Mouse (Mus musculus) forebrain, embryonic 12.5 days (tissue): ENCODE measurements around the gene Aen. TPM values are rescaled to one million over a fixed set of nuclear protein-coding genes. Genes with fewer than 3 reads are reported as not detected.
A peak's percentile ranks its signal among the peaks of the same experiment; 100 is the strongest.

Experiments
- ATAC-seq: fragments of 200-750 bp; cut with Nextera tagmentation; 2 replicates; pipeline ENCODE4 v1.8.0; 2017; ENCODE audit warnings: moderate TSS enrichment; ENCODE audit not compliant: low FRiP score
- H3K27ac ChIP-seq: fragments of 300-500 bp; sonication (generic); 2 replicates; pipeline ENCODE4 v1.5.1; 2016; ENCODE audit warnings: mild to moderate bottlenecking
- H3K27me3 ChIP-seq: fragments of 300-500 bp; sonication (generic); 2 replicates; pipeline ENCODE4 v1.6.1; 2016; ENCODE audit warnings: mild to moderate bottlenecking
- H3K36me3 ChIP-seq: fragments of 300-500 bp; sonication (generic); replicated peaks from 2 replicates; pipeline ENCODE4 v1.6.1; 2016; ENCODE audit warnings: mild to moderate bottlenecking
- H3K4me1 ChIP-seq: fragments of 300-500 bp; sonication (generic); 2 replicates; pipeline ENCODE4 v1.6.1; 2016
- H3K4me2 ChIP-seq: fragments of 300-500 bp; sonication (generic); 2 replicates; pipeline ENCODE4 v1.6.1; 2016; ENCODE audit warnings: mild to moderate bottlenecking, moderate library complexity
- H3K4me3 ChIP-seq: fragments of 300-500 bp; sonication (generic); replicated peaks from 2 replicates; pipeline ENCODE4 v1.5.1; 2016; ENCODE audit warnings: mild to moderate bottlenecking
- H3K9ac ChIP-seq: fragments of 300-500 bp; sonication (generic); 2 replicates; pipeline ENCODE4 v1.6.1; 2016; ENCODE audit warnings: mild to moderate bottlenecking
- H3K9me3 ChIP-seq: fragments of 300-500 bp; sonication (generic); 2 replicates; pipeline ENCODE4 v1.6.1; 2016
- WGBS: fragments of 180-500 bp; shearing (Covaris S2); methylation state at CpG from one replicate; pipeline ENCODE4 v1.1.7; 2016; 5-methylcytosine and 5-hydroxymethylcytosine counted together
- polyA plus RNA-seq: library from polyadenylated mRNA; unstranded; fragments of >200 nt; fragmentation: Nextera tagmentation; extraction: Ambion mirVana; gene quantifications from 2 replicates; pipeline ENCODE4 v1.2.1, GENCODE M21; 2016

Gene Aen
- polyA plus RNA-seq, 1 experiment from 2014 or later: 55.2 TPM

DNA sequence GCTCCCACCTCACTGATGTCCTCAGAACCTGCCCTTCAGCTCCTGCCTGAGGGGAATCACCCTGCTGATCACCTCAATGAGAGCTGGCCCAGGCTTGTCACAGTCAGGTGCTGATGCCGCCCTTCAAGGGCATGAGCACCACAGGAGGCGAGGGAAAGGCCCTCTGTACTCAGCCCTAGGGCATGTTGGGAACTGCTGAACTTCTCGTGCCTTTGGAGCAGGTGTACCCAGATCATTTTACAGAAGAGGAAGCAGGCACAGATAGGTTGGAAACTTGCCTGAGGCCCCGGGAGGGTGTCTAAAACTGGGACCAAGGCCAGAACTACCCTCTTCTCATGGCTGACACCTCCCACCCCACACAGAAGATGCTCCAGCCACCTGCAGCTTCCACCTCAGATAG lies 23.0 kb downstream of the Aen start:
- no peaks in the 10 kb centered on the region for H3K9me3 ChIP-seq
- WGBS: 68% methylated on average over 4 of the region's 4 CpGs
- H3K4me3 ChIP-seq: no peak overlapping the region

DNA sequence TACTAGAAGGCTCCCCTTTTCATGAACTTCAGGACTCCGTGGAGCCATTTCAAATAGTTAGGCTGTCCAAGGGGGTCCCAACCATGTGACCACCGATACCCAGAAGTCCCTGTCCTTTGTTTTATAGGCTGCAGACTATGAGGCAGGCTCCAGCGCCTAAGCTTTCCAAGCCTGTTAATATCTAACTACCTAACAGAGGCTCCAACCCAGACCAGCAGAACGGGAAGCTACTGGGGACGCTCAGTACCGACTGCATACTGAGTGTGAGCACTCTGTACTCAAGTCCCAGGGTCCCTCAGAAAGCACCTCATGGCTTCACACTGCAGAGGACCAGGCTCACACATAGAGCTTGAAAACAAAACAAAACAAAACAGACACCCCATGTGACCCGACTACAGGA lies 26.9 kb downstream of the Aen start:
- no peak for ATAC-seq
- WGBS: 82% methylated on average over 7 of the region's 7 CpGs

More for the DNA sequence above, 23.0 kb downstream of the Aen start:
- Histone ChIP-seq H3K36me3 (no peaks in the 10 kb centered on the region), H3K4me1 (no peaks in the 10 kb centered on the region), H3K27me3 (0 out of 2 replicates have a peak, but pooled peaks cover 5% of the 10 kb centered on the region), H3K9ac (no peak overlapping the region), H3K27ac (no peak overlapping the region), H3K4me2 (no peak overlapping the region)
- no peak for ATAC-seq

DNA sequence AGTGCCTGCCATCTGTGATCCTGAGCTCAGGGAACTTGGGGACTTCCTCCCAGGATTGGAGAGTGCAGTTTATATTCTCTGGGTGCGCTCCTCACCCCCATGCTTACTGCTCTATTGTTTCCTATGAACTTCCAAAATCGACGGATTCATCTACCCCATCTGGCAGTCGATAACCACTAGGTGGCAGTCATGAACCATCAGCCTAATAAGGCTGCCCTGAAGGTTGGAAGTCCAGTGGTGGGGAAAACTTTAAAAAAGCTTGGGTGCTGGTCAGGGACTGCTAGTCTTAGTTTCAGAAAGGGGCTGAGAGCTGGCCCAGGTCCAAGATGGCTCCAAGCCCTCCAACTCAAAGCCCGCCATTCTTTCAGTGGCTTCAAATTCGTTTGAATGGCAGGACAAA lies 28.6 kb downstream of the Aen start:
- H3K27ac ChIP-seq: no peak overlapping the region
- WGBS: 7% methylated on average over 6 of the region's 6 CpGs
- no peaks in the 10 kb centered on the region for H3K9me3 ChIP-seq
- H3K4me2 ChIP-seq: no peak overlapping the region
- no peaks in the 10 kb centered on the region for H3K4me1 ChIP-seq
- peak; percentile 51; the same call in 1 of the 2 replicates for ATAC-seq
- no peaks in the 10 kb centered on the region for H3K36me3 ChIP-seq
- H3K4me3 ChIP-seq: no peak overlapping the region
- H3K9ac ChIP-seq: no peak overlapping the region
- peaks cover 5% of the 10 kb centered on the region; the same call in 1 of the 2 replicates for H3K27me3 ChIP-seq

More for the DNA sequence above, 26.9 kb downstream of the Aen start:
- Histone ChIP-seq H3K9me3 (no peaks in the 10 kb centered on the region), H3K36me3 (no peaks in the 10 kb centered on the region), H3K9ac (no peak overlapping the region), H3K4me1 (no peaks in the 10 kb centered on the region), H3K27me3 (peaks cover 5% of the 10 kb centered on the region; the same call in 1 of the 2 replicates), H3K4me3 (no peak overlapping the region), H3K27ac (no peak overlapping the region), H3K4me2 (no peak overlapping the region)

DNA sequence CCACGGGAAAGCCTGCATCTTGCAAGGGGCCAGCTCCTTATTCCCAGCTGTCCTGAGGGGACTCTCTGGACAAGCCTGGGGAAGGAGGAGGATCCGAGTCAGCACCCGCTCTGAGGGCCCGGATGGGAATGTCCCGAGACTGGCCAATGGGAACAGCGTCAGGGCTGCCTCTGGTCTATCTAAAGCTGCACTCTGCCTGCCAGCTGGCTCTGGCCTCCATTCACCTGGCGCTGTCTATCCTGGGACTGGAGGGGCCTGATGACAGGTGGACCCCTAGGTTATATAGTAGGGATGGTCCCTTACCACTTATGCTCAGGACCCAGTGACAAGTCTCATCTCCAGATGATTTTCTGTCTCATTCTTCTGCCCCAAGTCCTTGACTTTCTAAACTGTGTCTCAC lies 29.1 kb downstream of the Aen start:
- H3K4me3 ChIP-seq: no peak overlapping the region
- H3K36me3 ChIP-seq: no peaks in the 10 kb centered on the region
- 61% methylated on average over 7 of the region's 7 CpGs for WGBS
- H3K4me1 ChIP-seq: no peaks in the 10 kb centered on the region
- H3K4me2 ChIP-seq: no peak overlapping the region
- H3K27me3 ChIP-seq: peaks cover 5% of the 10 kb centered on the region; the same call in 1 of the 2 replicates
- no peak for ATAC-seq
- no peaks in the 10 kb centered on the region for H3K9me3 ChIP-seq
- H3K27ac ChIP-seq: no peak overlapping the region
- no peak overlapping the region for H3K9ac ChIP-seq

DNA sequence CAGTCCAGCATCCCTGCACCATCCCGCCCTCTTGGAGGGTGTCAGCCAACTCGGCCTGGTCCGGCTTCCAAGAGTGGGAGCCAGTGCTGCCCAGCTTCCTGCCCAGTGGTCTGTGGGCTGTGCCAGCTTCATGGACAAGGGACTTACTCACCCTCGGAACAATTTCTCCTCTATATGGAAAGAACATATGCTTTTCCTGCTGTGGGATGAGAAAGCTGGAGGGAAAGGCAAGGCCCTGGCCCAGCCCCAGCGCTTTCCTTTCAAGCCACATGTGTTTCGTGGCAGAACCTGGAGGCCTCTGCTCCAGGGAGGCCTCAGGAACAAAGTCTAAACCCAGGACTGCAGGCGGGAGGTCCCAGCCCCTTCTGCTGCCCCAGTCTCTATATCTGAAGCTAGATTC lies 30.0 kb downstream of the Aen start:
- 78% methylated on average over 7 of the region's 7 CpGs for WGBS
- H3K4me2 ChIP-seq: no peak overlapping the region
- H3K4me1 ChIP-seq: no peaks in the 10 kb centered on the region
- no peak overlapping the region for H3K4me3 ChIP-seq
- no peaks in the 10 kb centered on the region for H3K36me3 ChIP-seq
- peaks cover 5% of the 10 kb centered on the region; the same call in 1 of the 2 replicates for H3K27me3 ChIP-seq
- no peak overlapping the region for H3K27ac ChIP-seq
- H3K9me3 ChIP-seq: no peaks in the 10 kb centered on the region
- H3K9ac ChIP-seq: no peak overlapping the region
- no peak for ATAC-seq

DNA sequence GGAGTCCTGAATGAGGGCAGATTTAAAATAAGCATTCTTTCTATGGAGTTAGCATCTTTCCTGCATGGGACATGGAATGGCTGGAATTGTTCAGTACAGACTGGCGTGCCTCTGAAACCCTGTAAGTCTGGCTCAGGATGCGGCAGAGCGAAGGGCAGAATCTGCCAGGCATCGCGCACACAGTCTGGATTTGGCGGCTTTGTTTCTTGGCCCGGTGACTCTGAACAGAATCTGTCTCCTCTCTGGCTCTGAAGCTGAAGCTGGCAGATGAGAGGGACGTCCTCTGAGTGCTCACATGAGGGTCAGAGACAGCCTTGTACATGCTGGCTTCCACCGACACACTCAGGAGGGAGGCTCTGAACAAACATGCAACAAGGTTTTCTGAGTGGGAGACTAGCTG lies 30.5 kb downstream of the Aen start:
- Histone ChIP-seq H3K9me3 (no peaks in the 10 kb centered on the region), H3K4me1 (no peaks in the 10 kb centered on the region), H3K9ac (no peak overlapping the region), H3K27ac (no peak overlapping the region), H3K36me3 (no peaks in the 10 kb centered on the region), H3K27me3 (peaks cover 5% of the 10 kb centered on the region; the same call in 1 of the 2 replicates), H3K4me2 (no peak overlapping the region), H3K4me3 (no peak overlapping the region)
- WGBS: 78% methylated on average over 9 of the region's 9 CpGs
- ATAC-seq: no peak

DNA sequence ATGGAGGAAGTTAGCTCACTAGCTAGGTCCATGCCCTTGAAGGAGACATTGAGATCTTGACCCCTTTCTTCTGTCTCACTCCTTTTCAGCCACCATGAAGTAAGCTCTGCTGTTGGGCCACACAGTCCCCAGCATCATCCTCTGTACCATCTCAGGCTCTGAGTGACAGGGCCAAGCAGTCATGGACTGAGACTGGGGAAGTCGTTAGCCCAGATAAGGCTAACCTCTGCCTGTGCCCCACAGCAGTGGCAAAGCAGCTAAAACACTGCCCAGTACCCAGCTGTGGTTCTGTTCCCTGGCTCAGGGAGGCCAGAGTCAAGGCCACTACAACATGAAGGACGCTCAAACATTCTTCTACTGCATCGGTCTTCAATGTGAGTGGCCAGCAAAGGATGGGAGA lies 31.6 kb downstream of the Aen start:
- 76% methylated on average over 3 of the region's 3 CpGs for WGBS
- Histone ChIP-seq H3K4me1 (no peaks in the 10 kb centered on the region), H3K9me3 (no peaks in the 10 kb centered on the region), H3K36me3 (no peaks in the 10 kb centered on the region), H3K27ac (no peak overlapping the region), H3K9ac (no peak overlapping the region), H3K27me3 (peaks cover 5% of the 10 kb centered on the region; the same call in 1 of the 2 replicates), H3K4me2 (no peak overlapping the region), H3K4me3 (no peak overlapping the region)
- no peak for ATAC-seq

DNA sequence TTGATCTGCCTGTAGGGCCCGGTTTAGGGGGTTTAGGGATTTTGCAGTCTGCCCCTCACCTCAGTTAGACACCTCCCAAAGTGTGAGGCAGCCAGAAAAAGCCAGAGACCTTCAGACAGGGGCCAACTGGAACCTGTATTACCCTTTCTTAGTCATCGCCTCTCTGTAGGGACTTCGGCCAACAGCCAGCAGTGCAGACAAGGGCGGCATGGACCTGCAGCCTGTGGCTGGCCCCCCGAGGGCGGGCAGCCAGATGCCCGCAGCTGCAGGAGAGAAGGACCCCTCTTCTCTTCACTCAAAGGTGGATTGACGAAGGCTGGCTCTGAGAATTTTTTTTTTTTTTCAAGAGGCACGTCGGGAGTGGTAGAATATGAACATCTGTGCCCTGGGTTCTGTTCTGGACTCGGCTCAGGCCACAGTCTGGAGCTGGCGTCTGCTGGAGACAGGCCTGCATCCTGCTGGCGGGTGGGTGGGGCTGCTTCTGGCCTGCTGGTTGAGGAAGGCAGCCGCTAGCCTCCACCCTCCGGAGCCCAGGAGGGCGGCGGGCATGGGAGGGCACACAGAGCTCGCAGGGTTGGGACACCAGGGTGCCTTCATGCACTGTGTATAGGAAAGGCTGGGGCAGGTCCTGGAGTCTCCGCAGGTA lies 43.4 kb downstream of the Aen start:
- H3K9ac ChIP-seq: no peak overlapping the region
- H3K4me1 ChIP-seq: peaks cover 2% of the 10 kb centered on the region; the same call in 1 of the 2 replicates
- H3K27me3 ChIP-seq: no peaks in the 10 kb centered on the region
- no peaks in the 10 kb centered on the region for H3K9me3 ChIP-seq
- no peak overlapping the region for H3K27ac ChIP-seq
- no peak overlapping the region for H3K4me3 ChIP-seq
- no peak overlapping the region for H3K4me2 ChIP-seq
- H3K36me3 ChIP-seq: no peaks in the 10 kb centered on the region
- no peak for ATAC-seq
- 61% methylated on average over 19 of the region's 19 CpGs for WGBS

DNA sequence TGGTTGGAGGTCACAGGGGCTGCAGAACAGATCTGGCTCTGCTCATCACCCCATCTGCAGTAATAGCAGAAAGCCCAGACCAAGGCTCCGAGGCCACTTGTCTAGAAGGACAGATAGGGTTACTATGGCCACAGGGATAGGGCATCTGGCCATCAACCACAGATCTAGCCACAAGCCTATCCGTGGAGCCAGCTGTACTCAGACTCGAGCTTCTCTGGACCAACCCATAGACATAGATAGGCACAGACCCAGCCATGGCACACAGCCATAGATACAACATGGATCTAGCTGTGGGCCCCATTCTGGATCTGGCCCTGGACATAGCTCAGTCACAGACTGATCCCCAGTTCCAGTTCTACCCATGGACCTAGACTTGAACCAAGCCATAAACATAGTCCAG lies 45.3 kb downstream of the Aen start:
- Histone ChIP-seq H3K36me3 (no peaks in the 10 kb centered on the region), H3K9me3 (no peaks in the 10 kb centered on the region), H3K4me2 (no peak overlapping the region), H3K27me3 (no peaks in the 10 kb centered on the region), H3K27ac (no peak overlapping the region), H3K9ac (no peak overlapping the region), H3K4me1 (peaks cover 2% of the 10 kb centered on the region; the same call in 1 of the 2 replicates), H3K4me3 (no peak overlapping the region)
- WGBS: 89% methylated on average over 3 of the region's 3 CpGs
- ATAC-seq: no peak

DNA sequence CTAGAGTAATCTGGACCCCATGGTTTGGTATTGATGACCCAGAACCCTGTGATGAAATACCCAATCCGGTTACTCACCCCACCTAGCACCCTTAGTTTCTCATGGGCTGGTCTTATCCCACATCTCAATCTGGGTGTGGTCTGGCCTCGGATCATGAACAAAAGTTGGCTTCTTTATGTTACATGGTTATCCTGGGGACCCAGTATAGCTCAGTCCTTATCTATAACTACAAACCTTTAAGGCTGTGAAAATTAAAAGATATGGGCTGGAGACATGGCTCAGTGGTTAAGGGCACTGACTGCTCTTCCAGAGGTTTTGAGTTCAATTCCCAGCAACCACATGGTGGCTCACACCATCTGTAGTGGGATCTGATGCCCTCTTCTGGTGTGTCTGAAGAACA lies 46.9 kb downstream of the Aen start:
- Histone ChIP-seq H3K27me3 (no peaks in the 10 kb centered on the region), H3K4me1 (peaks cover 2% of the 10 kb centered on the region; the same call in 1 of the 2 replicates), H3K4me2 (no peak overlapping the region), H3K4me3 (no peak overlapping the region), H3K9ac (no peak overlapping the region), H3K36me3 (no peaks in the 10 kb centered on the region), H3K27ac (no peak overlapping the region), H3K9me3 (no peaks in the 10 kb centered on the region)
- ATAC-seq: no peak
- 92% methylated on average over 2 of the region's 2 CpGs for WGBS

DNA sequence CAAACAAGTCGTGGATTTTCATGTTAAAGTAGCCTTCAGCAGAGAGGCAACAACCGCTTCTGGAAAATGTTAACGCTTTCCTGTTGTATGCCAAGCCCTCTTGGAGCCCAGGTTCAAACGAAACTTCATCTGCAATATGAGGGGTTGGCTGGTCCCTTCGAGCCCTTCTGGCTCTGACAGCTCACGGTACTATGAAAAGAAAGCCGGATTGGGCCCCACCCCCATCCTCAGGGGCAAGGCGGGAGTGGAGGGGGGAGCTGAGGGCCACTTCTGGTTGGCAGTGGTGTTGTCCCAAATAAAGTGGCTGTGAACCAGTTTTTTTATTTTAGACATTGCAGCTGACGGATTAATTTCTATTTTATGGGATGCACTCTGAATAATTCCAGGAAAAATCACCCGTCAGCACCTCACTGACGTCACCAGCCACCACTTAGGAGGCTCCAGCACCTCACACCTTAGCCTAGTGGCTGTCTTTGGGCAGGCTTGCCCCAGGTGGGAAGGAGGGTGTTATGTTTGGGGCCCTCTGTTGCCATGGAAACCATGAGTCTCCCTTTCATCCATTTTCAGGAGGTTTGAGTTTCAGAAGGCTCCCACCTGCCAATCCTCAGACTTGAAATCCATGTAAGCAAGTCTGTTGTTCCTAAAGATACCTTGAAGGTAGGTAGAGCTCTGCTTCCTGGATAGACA lies 58.4 kb downstream of the Aen start:
- peaks cover 7% of the 10 kb centered on the region for H3K4me1 ChIP-seq
- no peak overlapping the region for H3K9ac ChIP-seq
- H3K27me3 ChIP-seq: no peaks in the 10 kb centered on the region
- H3K9me3 ChIP-seq: no peaks in the 10 kb centered on the region
- no peak overlapping the region for H3K4me3 ChIP-seq
- H3K27ac ChIP-seq: no peak overlapping the region
- no peak for ATAC-seq
- H3K4me2 ChIP-seq: no peak overlapping the region
- no peaks in the 10 kb centered on the region for H3K36me3 ChIP-seq
- 38% methylated on average over 11 of the region's 11 CpGs for WGBS

DNA sequence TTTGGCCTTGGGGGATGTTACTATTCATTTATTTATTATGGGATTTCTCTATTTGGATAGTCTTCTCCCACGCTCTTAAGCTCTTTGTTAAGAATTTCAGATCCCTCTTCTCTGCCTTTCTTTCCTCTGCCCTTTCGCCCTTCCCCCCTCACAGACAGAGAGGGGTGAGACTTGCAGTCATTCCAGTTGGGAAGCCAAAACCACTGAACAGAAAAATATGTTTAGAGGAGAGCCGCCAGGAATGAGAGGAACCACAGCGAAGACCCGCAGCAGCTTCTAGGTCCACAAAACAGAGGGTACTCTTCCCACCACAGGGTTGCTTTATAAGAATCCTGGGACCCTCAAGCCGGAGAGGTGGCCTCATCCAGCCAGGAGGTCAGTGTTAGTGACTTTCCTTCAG lies 59.0 kb downstream of the Aen start:
- Histone ChIP-seq H3K27me3 (no peaks in the 10 kb centered on the region), H3K9ac (no peak overlapping the region), H3K4me1 (peaks cover 7% of the 10 kb centered on the region), H3K4me3 (no peak overlapping the region), H3K27ac (no peak overlapping the region), H3K36me3 (no peaks in the 10 kb centered on the region), H3K4me2 (no peak overlapping the region), H3K9me3 (no peaks in the 10 kb centered on the region)
- ATAC-seq: no peak
- 83% methylated on average over 6 of the region's 6 CpGs for WGBS

DNA sequence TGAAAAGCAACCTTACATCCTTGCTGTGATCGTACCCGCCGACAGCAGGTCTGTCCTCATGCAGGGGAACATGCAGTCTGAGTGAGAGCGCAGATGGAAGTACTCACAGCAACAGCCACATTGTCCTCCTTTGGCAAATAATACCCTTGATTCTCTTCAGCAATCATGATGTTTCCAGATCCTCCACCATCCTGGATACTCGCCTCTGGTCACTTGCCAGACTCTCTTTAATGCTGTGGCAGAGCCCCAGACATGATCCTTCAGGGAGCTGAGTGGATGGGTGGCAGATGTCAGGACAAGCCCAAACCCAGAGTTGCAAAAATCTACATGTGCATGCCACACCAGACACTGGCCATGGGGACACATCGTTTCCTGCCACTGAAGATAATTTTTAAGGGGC lies 59.4 kb downstream of the Aen start:
- no peaks in the 10 kb centered on the region for H3K27me3 ChIP-seq
- no peaks in the 10 kb centered on the region for H3K36me3 ChIP-seq
- no peaks in the 10 kb centered on the region for H3K9me3 ChIP-seq
- no peak for ATAC-seq
- H3K4me2 ChIP-seq: no peak overlapping the region
- H3K4me1 ChIP-seq: peaks cover 7% of the 10 kb centered on the region
- no peak overlapping the region for H3K9ac ChIP-seq
- WGBS: 93% methylated on average over 6 of the region's 6 CpGs
- H3K27ac ChIP-seq: no peak overlapping the region
- H3K4me3 ChIP-seq: no peak overlapping the region
